Mouse (Mus musculus) ES-Bruce4 (cell line): ENCODE results near the gene Cog7.

ENCODE experiments used
- CTCF ChIP-seq: IDR thresholded peaks from one replicate; pipeline ENCODE4 v1.8.1; 2011; ENCODE audit warnings: low read depth, low read length
- POLR2A ChIP-seq: IDR thresholded peaks from one replicate; pipeline ENCODE4 v1.8.1; 2011; ENCODE audit warnings: low read length; ENCODE audit not compliant: insufficient read depth

DNA sequence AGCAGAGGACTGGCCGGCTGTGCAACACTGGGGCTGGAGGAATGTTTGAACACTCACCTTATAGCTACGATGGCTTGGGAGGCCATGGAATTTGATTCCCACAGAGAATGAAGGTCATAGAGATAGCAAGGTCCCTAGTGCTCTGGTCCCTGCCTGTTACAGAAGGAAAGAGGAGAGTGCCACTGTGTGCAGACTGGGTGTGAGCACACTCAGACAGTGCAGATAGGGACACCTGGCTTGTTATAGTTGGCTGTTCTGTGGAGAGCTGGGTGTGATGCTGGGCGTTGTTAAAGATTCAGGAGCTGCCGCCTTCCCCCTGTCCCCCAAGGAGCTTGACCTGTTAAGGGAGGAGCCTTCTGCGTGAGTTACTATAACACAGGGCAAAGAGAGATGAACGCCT lies 84.8 kb downstream of the Cog7 start:
- TF ChIP-seq CTCF, result no peak
- TF ChIP-seq POLR2A, result no peak
